Mouse (Mus musculus) urinary bladder, adult 2 months (tissue): ENCODE data around the gene Prpf31. TPM values are rescaled to one million over a fixed set of nuclear protein-coding genes. Genes with fewer than 3 reads are reported as not detected.
"Not testable (repeated sequence)": the region's sequence is repeated elsewhere in the genome, so short reads cannot be mapped to it uniquely, and the experiment has no call there.

Source experiments
- DNase-seq: peaks from one replicate; pipeline ENCODE4 v3.0.0; 2022; ENCODE audit warnings: low spot score
- polyA plus RNA-seq: library from polyadenylated mRNA; depleted of rRNA; stranded (reverse); fragments of >200 nt; gene quantifications from 2 replicates; pipeline ENCODE4 v1.2.3, GENCODE M21; 2012; rRNA removed

Gene Prpf31
- polyA plus RNA-seq: 43.2 and 43.7 TPM in 2 replicates

DNA sequence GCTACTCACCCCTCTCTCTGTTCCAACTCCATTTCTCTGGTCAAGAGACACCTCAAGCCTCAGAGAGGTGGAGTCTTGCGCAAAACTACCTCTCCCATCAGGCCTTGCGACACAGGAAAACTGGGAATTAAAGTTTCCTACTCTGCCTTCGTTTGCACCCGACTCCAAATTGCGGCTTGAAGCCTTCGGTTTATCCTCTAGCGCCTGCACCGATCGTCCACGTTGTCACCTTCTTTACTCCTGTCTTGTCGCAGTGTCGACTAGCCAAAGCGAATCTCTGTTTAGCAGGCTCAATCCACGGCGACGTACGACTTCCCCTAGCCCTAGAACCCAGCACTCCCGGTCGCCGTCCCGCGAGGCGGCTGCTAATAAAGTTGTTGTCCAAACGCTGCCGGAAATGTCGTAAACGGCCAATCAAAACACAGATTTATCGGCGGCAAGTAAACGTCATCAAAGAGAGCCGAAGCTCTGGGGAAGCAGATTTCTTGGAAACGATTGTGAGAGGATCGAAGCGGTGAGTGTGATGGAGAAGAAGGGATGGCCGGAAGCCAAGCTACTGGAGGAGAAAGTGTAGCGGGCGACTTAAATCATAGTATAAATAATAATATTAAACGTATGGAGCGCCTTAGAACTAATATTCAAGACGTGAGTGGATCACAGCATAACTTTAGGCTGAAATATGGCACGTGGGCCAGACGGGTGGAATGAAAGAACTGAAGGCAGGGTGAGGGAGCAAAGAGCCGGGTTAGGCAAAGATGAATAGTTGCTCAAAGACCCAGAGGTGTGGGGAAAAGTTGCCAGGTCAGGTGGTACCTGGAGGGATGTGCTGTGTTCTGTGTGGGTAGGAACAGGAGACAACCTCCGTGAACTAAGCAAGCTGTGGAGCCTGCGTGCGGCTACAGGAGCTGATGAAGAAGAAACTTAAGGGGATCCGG, at the start of gene Prpf31, which contains the start of gene Tfpt:
Gene Prpf31 (plus strand): TSS at position 443 of the 935 bp plus-strand sequence.
Gene Tfpt (minus strand): TSS at position 387 of the 935 bp plus-strand sequence.
- peak; percentile 89 for DNase-seq

DNA sequence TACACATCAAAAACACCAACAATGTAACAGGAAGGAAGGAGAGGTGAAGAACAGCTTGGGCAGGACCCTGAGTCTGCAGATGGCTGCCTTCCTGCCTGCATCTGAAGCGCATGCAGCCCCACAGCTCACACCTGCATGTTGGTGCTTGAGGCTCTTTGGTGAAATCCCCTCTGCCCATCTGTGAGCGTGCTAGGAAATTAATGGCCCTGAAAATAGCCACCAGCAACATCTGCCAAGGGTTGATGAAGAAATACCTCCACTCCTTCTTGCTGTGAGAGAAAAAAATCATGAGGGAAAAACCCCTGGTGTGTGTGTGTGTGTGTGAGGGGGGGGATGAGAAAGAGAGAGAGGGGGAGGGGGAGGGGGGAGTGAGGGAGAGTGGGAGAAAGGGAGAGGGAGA, 49.8 kb upstream of the Prpf31 start:
- DNase-seq: no peak

DNA sequence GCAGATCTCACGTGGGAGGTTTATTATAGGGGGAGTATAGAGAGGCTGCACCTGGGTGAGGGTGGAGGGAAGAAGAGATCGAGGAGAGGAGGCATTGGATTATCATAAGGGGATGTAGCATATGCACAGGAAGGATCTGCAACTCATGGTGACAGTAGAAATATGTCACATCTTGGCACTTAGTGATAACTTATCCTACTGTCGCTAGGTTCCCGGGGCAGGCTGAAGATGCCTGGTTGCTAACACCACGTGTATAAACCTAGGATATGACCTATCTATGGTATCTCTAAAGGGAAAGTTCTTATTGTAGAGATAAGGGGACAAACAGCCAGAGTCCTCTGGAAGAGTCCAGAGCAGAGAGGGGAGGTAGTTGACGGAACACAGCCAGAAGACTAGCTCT, 44.0 kb upstream of the Prpf31 start:
- DNase-seq: no peak

DNA sequence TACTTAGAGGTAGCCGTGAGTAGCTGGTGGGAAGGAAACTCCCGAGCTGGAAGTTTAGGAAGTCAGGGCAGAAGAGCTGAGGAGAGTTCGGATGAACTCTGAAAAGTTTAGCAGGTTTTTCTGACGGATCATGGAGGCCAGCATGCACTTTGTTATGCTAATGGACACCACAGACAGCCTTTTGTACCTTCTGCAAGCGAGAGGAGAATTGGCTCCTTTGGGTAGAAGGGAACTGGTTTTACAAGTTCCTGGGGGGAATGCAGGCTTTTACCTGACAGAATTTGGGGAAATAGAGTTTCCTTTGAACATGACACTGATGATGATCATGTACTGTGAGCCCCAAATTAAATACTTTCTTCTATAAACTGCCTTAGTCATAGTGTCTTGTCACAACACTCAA, 43.5 kb upstream of the Prpf31 start:
- DNase-seq: no peak

DNA sequence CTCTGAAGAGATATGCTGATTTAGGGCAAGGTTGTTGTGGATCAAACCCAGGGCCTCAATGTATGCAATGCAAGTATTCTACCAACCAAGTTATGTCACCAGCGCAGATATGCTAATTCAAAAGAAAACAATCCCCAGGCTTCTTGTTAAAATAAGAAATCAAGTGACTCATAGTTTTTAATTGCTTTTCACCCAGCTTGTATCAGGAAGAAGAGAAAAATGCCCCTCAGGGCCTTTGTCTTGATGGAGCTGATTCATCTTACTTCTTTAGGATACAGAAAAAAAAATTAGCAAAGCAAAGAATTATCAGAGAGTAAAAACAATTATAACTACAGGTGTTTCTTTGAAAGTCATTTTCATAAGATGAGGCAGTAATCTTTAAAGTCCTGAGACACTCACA, 42.5 kb upstream of the Prpf31 start:
- DNase-seq: no peak

DNA sequence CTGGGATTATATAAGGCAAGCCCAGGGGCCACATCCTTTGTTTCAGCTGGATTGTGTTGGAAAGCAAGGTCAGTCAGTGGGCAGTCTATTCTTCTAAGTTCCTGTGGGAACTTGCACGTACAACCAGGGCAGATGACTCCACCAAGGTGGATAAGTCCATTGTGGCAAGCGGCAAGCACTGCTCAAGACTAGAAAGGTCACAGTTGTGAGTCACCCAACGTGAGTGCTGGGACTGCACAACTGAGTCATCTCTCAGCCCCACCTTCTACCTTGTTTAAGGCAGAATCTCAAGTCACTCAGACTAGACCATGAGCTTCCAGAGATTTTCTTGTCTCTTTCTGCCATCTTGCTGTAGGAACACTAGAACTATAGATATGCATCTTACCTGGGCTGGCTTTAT, 39.2 kb upstream of the Prpf31 start:
- DNase-seq: no peak

DNA sequence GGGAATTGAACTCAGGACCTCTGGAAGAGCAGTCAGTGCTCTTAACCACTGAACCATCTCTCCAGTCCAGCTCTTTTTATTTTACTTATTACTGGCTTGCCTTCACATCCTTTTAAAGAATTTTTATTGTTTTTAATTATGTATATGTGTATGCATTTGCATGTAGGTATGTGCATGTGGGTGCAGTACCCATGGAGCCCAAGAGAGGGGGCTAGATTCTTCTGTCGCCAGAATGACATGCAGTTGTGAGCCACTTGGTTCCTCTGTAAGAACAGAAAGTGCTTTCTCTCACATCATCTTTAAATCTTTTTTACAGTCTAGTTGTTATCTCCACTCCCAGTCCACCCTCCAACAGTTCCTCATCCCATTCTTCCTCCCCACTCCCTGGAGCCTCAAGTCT, 38.3 kb upstream of the Prpf31 start:
- DNase-seq: no peak

DNA sequence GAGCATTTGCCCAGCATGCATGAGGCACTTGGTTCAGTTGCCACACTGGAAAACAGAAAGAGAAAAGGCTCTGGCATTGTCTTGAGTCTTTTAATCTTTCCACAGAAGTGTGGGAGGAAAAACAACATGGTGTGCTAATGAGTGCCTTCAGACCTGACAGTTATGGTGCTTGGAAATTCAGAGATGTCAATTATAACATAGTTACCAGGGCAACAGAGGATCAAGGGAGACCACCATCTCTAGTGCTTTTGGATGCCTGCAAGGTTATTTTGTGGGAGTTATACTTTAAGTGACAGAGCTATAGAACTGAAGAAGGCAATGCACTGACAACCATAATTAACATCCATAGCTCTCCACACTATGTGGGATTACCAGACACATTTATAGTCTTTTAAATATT, 35.9 kb upstream of the Prpf31 start:
- DNase-seq: no peak

DNA sequence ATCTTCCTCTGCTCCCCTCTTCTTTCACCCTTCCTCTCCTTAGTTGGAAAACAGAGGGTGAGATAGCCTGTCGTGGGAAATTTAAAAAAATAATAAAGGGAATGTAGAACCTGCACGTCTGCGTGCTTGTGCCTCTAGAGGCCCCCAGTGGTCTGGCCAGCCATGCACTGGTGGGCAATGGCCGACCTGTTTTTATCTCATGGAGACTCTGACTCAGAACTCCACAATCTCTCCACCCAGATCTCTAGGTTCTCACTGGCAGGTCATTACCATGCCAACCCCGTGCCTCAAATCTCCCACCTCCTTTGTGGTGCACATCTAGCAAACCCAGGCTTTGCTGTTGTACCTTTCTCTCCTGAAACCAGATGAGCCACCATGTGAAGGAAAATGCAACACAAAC, 35.1 kb upstream of the Prpf31 start:
- no peak for DNase-seq

DNA sequence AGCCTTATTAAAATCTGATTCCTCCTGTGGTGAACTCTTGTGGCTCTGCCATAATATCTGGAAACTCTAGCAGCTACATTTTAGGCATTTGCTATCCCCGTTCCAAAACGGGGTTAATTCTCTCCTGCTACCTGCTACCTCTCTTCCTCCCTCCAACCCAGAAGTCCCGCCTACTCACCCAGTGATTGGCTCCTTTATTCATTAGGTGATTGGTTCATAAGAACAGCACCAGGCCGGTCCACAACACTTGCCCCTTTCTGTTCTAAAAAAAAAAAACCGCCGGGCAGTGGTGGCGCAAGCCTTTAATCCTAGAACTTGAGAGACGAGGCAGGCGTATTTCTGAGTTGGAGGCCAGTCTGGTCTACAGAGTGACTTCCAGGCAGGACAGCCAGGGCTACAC, 34.6 kb upstream of the Prpf31 start:
- DNase-seq: no peak

DNA sequence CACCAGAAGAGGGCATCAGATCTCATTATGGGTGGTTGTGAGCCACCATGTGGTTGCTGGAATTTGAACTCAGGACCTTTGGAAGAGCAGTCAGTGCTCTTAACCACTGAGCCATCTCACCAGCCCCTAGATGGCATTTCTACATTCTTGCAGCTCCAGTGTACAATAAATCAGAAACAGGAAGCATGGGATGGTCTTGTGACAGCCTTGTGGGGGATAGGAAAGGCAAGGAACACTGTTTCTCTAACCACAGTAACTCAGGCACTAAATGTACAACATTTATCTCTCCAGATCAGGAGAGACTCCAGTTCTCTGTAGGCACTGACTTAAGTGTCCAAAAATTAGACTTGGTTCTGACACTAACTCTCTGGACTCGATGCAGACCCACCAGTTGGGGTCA, 32.0 kb upstream of the Prpf31 start:
- not testable (repeated sequence) for DNase-seq

DNA sequence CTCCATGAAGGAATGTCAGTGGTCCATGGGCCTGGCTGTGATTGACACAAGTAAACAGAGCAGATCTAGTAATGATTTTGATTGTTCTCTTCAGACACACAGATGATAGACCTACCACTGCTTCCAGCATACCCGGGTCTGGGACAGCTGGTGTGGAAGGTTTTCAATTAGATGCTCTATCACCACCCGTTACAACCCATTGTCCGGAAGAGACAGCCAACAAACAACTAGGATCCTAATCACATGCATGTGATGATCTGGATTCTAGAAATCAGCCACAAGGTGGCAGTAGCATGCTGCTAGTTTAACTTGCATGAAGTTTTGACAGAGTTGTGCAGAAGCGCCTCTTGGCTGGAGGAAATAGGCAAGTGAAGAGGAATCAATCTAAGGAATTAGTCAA, 28.7 kb upstream of the Prpf31 start:
- no peak for DNase-seq

DNA sequence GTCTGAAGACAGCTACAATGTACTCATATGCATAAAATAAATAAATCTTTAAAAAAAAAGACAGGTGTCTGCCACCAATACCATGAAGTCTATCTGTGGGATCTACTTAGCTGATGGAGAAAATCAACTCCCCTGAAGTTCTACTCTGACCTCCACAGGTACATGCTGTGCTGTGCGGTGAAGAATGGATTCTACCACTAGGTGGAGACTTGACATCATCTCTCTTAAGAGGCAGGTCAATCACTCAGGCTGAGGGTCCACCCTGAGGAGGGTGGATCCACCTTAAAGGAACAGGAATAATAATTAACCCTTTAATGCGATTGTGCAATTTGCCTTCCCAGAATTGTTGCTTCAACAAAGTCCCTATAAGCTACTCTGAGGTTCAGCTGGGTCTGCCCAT, 23.0 kb upstream of the Prpf31 start:
- DNase-seq: no peak

DNA sequence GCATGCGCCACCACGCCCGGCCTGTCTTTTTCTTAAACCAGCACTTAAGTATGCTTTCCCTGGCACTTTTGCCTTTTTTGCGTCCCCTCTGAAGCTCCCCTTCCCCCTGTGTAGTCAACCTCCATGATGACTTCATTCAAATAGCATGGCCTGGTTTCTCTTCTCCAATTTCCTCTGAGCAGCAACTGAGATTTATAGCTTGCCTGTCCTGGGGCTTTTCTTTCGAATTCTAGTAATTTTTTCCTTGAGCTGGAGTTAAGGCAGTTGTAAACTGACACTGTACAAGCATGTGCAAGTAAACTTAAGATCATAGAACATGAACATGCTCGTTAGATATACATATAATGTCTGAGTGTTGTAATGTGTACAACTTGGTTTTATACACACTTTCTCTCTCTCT, 22.4 kb upstream of the Prpf31 start:
- DNase-seq: no peak

DNA sequence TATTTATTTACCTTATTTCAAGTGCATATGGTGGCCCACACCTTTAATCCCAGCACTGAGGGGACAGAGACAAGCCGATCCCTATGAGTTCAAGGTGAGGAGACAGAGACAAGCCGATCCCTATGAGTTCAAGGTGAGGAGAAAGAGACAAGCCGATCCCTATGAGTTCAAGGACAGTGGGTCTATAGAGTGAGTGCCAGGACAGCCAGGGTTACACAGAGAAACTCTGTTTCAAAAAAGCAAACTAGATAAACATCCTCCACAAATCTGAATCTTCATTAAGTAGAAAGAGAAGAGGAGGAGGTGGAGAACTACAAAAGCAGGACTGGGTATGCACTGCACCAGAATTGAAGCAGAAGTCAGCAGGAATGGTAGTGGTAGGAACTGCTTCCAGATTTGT, 21.1 kb upstream of the Prpf31 start:
- no peak for DNase-seq

DNA sequence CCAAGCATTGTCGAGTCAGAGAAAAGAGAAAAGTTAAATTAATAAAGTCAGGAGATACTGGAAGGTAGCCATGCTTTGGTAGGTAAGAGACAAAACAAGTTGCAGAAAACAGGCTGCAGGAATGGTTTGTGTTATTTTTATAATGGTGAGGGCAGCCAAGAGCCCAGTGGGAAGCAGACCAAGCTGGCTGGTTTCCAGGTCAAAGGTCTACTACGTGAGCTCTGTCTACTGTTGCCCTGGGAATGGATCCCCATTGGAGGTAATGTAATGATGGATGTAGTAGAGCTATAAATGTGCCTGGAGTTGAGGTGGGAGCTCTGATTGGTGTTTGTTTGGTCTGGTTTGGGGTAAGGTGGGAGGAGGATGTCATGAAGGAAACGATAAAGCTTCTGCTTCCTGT, 20.7 kb upstream of the Prpf31 start:
- no peak for DNase-seq

DNA sequence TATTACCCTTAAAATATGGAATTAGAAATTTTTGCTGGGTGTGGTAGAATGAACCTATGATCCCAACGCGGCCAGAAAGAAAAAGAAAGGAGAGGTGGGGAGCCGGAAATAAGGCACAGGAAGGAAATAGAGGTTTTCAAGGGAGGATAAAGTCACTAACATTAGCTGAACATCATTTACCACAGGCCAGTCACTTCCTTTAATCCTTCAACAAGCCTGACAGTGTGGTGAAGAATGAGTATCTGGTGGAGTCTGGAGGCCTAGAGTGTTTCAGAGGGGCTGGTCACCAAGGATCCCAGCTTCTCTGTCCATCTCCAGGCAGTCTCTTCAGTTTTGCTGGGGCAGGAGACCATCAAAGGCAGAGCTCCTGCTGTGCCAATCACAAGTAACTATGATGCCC, 19.3 kb upstream of the Prpf31 start:
- DNase-seq: no peak

DNA sequence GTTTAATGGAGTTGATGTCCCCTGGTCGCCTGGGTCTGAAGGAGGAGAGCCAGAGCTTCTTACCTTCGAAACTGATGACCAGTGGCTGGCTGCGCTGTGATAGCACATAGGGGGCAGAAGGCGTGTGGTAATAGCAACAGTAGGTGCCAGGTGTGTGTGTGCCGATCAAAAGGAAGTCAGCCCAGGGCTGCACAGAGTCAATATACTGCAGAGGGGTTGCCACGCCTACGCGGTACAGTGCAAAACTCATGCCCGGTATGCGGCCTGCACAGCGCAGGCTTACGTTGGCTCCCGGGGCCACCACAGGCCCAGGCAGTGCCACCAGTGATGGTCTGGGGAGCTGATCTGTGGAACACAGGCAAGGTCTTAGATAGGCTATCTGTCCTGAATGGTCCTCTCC, 18.8 kb upstream of the Prpf31 start:
- no peak for DNase-seq

DNA sequence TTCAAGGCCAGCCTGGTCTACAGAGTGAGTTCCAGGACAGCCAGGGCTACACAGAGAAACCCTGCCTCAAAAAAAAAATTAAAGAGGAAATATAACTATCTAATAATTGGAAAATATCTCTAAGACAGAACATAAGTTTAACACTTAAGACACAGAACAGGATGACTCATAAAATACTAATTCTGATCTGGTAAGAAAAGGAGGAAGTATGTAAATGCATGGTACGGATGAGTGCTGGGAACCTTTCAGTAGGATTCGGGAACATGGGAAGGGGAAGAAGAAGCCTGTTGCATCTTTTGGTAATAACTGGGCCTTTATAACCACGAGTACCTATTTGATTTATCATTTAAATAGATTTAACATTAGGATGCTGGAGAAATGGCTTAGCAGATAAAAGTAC, 15.8 kb upstream of the Prpf31 start:
- DNase-seq: no peak

DNA sequence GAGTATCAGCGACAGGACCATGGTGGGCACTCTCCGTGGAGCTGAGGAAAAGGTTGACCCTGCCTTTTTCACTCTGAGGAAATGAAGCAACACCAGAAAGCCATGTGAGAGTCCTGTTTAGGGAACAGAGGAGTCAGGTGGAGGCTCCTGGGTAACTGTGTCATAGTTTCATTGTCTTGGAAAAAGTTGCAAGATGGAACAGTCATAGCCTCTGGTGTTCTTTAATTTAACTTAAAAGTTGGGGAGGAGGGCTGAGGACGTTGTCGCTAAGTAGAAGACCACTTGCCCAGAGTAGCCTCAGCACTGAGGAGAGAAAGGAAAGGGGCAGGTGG, 13.8 kb upstream of the Prpf31 start, which contains the start of gene Oscar:
Gene Oscar (minus strand): TSS at position 101 of the 332 bp plus-strand sequence.
- DNase-seq: no peak

DNA sequence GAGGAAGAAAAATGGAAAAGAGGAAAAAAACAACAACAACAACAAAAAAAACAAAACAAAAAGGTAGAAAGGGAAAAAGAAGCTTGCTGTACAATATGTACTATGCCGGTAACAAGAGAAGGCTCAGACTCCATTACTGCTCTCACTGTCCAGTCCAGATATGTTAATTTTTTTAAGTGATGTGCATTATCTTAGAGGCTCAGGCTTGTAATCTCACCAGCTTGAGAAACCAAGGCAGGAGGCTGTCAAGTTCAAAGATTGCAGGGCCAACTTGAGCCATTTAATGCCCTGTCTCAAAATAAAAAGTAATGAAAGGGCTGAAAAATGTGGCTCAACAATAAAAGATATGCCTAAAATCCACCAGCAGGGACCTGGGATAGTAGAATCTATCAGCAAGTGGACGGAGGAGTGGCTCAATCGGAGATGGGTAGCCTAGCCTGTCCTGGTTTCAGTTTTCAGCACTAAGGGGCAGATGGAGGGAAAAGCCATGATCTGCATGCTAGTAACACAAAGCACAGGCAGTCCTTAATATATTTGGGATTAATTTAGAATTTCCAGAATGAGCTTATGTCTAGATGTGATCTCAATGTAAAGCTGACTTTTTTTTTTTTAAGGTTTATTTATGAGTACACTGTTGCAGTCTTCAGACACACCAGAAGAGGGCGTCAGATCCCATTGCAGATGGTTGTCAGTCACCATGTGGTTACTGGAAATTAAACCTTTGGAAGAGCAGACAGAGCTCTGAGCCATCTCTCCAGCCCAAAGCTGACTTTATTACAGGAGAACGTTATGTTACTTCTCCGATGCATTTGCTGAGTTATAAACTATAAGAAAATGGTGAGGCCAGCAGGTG, 13.2 kb upstream of the Prpf31 start:
- no peak for DNase-seq

DNA sequence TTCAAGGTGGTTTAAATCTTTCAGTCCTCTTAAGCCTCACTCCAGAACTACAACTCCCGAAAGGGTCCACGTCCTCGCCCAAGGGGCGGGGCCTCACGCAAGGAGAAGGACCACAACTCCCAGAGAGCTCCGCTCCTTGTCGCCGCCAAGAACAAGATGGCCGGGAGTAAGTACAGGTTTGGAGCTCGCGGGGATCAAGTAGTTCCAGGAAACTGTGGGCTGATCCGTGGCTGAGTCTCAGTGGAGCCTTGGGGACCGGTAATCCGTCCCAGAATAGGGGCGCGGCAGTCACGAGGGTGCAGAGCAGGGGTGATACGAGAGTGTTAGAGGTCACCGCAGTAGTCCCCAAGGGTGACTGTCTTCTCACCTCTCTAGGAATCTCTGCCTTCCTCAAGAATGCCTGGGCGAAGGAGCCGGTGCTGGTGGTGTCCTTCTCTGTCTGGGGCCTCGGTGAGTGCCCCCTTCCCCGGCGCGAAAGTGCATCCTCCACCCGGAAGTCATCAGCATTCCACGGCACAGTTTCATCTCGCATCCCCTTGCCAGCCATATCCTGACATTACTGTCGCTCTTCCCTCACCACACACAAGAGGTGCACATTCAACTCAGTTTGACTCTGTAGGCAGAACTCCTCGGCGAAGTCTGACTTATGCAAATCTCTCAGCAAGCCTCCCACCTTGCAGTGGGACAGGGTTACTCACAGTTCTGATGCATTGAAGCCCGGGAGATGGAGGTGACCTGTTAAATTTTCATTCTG, 12.4 kb upstream of the Prpf31 start, which contains the start of gene Ndufa3:
Gene Ndufa3 (plus strand): TSS at position 132 of the 754 bp plus-strand sequence.
- peak; percentile 56 for DNase-seq
